Mouse (Mus musculus) kidney, postnatal 0 days (tissue): ENCODE measurements around the gene Olfr876. TPM values are rescaled to one million over a fixed set of nuclear protein-coding genes. Genes with fewer than 3 reads are reported as not detected.

Source experiments
- ATAC-seq: fragments of 200-750 bp; cut with Nextera tagmentation; replicated peaks from 2 replicates; pipeline ENCODE4 v1.8.0; 2017; ENCODE audit warnings: low read depth, moderate number of reproducible peaks, moderate TSS enrichment, moderate library complexity; ENCODE audit not compliant: low FRiP score
- DNase-seq: peaks from one replicate; pipeline ENCODE4 v3.0.0-alpha.2; 2016; ENCODE audit warnings: low spot score
- H3K27ac ChIP-seq: fragments of 300-500 bp; sonication (generic); 2 replicates; pipeline ENCODE4 v1.5.1; 2014; ENCODE audit warnings: mild to moderate bottlenecking
- H3K27me3 ChIP-seq: fragments of 300-500 bp; sonication (generic); 2 replicates; pipeline ENCODE4 v1.6.1; 2014; ENCODE audit warnings: low read length, mixed read lengths; ENCODE audit not compliant: insufficient read depth
- H3K36me3 ChIP-seq: fragments of 300-500 bp; sonication (generic); 2 replicates; pipeline ENCODE4 v1.6.1; 2014; ENCODE audit warnings: low read length, mixed read lengths; ENCODE audit not compliant: insufficient read depth
- H3K4me1 ChIP-seq: fragments of 300-500 bp; sonication (generic); replicated peaks from 2 replicates; pipeline ENCODE4 v1.6.1; 2014; ENCODE audit warnings: antibody characterized with exemption, low read length, mixed read lengths; ENCODE audit not compliant: insufficient read depth
- H3K4me2 ChIP-seq: fragments of 300-500 bp; sonication (generic); 2 replicates; pipeline ENCODE4 v1.6.1; 2014; ENCODE audit warnings: mild to moderate bottlenecking, low read length, moderate library complexity, mixed read lengths
- H3K4me3 ChIP-seq: fragments of 300-500 bp; sonication (generic); replicated peaks from 2 replicates; pipeline ENCODE4 v1.5.1; 2014; ENCODE audit warnings: low read depth, low read length
- H3K9ac ChIP-seq: fragments of 300-500 bp; sonication (generic); 2 replicates; pipeline ENCODE4 v1.6.1; 2014; ENCODE audit warnings: low read depth, low read length
- H3K9me3 ChIP-seq: fragments of 300-500 bp; sonication (generic); replicated peaks from 2 replicates; pipeline ENCODE4 v1.6.1; 2016; ENCODE audit warnings: low read length, inconsistent platforms, mixed read lengths
- CTCF ChIP-seq: IDR thresholded peaks from 2 replicates; pipeline ENCODE4 v1.5.1; 2016; ENCODE audit warnings: antibody characterized with exemption, low read depth, mild to moderate bottlenecking, moderate library complexity
- WGBS: fragments of 180-500 bp; shearing (Covaris S2); extraction: QIAGEN DNeasy Blood & Tissue Kit; methylation state at CpG from one replicate; pipeline ENCODE4 v1.1.7; 2014; 5-methylcytosine and 5-hydroxymethylcytosine counted together
- polyA plus RNA-seq: library from polyadenylated mRNA; unstranded; fragments of >200 nt; fragmentation: Nextera tagmentation; extraction: Ambion mirVana; gene quantifications from 2 replicates; pipeline ENCODE4 v1.2.1, GENCODE M21; 2015

Olfr876 gene
- polyA plus RNA-seq, 1 experiment from 2014 or later = not detected

DNA sequence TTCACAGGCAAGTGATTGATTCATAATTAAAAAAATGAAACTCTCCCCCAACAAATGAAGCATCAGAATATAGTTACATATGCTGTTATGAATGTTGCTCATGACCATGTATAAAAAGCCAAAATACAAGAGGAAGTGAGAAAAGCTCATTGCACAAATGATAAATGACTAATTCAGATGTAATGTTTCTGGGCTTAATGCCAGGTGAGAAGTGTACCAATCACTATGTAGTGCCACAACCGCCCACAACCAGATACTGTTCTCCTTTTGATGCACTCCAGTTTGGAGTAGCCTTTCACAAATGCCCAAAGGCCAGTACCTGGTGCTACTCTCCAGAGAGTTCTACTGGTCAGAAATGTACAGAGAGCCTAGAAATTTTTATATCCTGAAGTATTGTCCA, 30.5 kb downstream of the Olfr876 start:
- ATAC-seq (no peak), DNase-seq (no peak)
- Histone ChIP-seq H3K4me2 (no peak overlapping the region), H3K4me3 (no peak overlapping the region), H3K27me3 (no peaks in the 10 kb centered on the region), H3K9me3 (no peaks in the 10 kb centered on the region), H3K36me3 (no peaks in the 10 kb centered on the region), H3K4me1 (no peaks in the 10 kb centered on the region), H3K9ac (no peak overlapping the region), H3K27ac (no peak overlapping the region)
- TF ChIP-seq CTCF = no peak
- WGBS = 50% methylated on average over 1 of the region's 1 CpGs

DNA sequence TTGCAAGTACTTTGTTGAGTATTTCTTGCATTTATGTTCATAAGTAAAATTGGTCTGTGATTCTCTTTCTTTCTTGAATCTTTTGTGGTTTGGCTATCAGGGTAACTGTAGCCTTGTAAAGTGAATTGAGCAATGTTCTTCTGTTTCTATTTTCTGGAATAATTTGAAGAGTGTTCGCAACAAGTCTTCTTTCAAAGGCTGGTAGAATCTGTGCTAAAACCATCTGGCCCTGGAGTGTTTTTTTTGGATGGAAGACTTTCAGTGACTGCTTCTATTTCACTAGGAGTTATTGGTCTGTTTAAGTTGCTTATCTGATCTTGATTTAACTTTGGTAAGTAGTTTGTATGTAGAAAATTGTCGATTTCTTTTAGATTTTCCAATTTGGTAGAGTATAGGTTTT, 46.4 kb downstream of the Olfr876 start:
- no peaks in the 10 kb centered on the region for H3K36me3 ChIP-seq
- ATAC-seq = no peak
- H3K27ac ChIP-seq = no peak overlapping the region
- no peak overlapping the region for H3K9ac ChIP-seq
- no peaks in the 10 kb centered on the region for H3K27me3 ChIP-seq
- no peaks in the 10 kb centered on the region for H3K9me3 ChIP-seq
- no peak overlapping the region for H3K4me3 ChIP-seq
- H3K4me2 ChIP-seq = no peak overlapping the region
- DNase-seq = no peak
- TF ChIP-seq CTCF = no peak
- H3K4me1 ChIP-seq = no peaks in the 10 kb centered on the region
- WGBS = 83% methylated on average over 2 of the region's 2 CpGs

DNA sequence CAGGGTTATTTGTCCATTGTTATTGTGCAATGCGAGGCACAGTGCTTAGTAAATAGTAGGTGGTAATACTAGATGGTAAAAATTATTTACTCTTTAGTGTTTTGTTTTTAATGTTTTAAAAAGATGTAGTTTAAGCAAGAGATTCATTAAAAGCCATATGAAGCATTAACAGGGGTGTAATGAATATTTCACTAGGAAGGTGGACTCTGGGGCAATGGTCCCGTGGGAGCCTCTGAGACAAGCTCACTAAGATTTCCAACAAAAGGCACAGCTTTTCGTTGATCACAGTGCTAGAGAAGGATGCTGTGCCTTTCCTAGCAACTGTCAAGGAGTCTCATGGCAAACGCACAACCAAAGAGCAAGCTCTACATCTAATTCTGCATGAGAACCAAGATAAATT, 51.1 kb downstream of the Olfr876 start, which contains the start of gene Olfr877:
Gene Olfr877 (plus strand): TSS at position 301 of the 400 bp plus-strand sequence.
- Histone ChIP-seq H3K4me2 (no peak within 1 kb of the TSS), H3K36me3 (no peaks in the 10 kb centered on the region), H3K9ac (no peak within 1 kb of the TSS), H3K27me3 (no peaks in the 10 kb centered on the region), H3K27ac (no peak within 1 kb of the TSS), H3K4me1 (no peaks in the 10 kb centered on the region), H3K9me3 (no peaks in the 10 kb centered on the region), H3K4me3 (no peak within 1 kb of the TSS)
- no peak for DNase-seq
- TF ChIP-seq CTCF = no peak
- 77% methylated on average over 4 of the region's 4 CpGs for WGBS
- no peak for ATAC-seq

Other genes with a start within 250 kb of the Olfr876 start
- 10.2 and 10.6 TPM in 2 replicates for gene Siae, start 247.3 kb upstream of the Olfr876 start, polyA plus RNA-seq
- 10.7 and 12.3 TPM in 2 replicates for gene Spa17, start 189.3 kb upstream of the Olfr876 start, polyA plus RNA-seq
- gene Tbrg1, start 145.7 kb upstream of the Olfr876 start, polyA plus RNA-seq = 135 and 144 TPM in 2 replicates
- 0.12 TPM in 1 of 2 replicates, not detected in the other for gene Panx3, start 133.8 kb upstream of the Olfr876 start, polyA plus RNA-seq
- gene Olfr160, start 86.8 kb upstream of the Olfr876 start, polyA plus RNA-seq = not detected in 2 replicates
- gene Olfr874, start 57.9 kb upstream of the Olfr876 start, polyA plus RNA-seq = not detected in 2 replicates
- 0.05 and 0.22 TPM in 2 replicates for gene Olfr875, start 31.2 kb upstream of the Olfr876 start, polyA plus RNA-seq
- not detected in 2 replicates for gene Olfr877, start 51.2 kb downstream of the Olfr876 start, polyA plus RNA-seq
- gene Olfr145, start 93.7 kb downstream of the Olfr876 start, polyA plus RNA-seq = not detected in 2 replicates
- gene Olfr878, start 114.8 kb downstream of the Olfr876 start, polyA plus RNA-seq = not detected in 2 replicates
- not detected in 2 replicates for gene Olfr881, start 188.8 kb downstream of the Olfr876 start, polyA plus RNA-seq
- not detected in 2 replicates for gene Olfr883, start 222.8 kb downstream of the Olfr876 start, polyA plus RNA-seq
- gene Olfr884, start 243.5 kb downstream of the Olfr876 start, polyA plus RNA-seq = not detected in 2 replicates